In the genomic region with DNA sequence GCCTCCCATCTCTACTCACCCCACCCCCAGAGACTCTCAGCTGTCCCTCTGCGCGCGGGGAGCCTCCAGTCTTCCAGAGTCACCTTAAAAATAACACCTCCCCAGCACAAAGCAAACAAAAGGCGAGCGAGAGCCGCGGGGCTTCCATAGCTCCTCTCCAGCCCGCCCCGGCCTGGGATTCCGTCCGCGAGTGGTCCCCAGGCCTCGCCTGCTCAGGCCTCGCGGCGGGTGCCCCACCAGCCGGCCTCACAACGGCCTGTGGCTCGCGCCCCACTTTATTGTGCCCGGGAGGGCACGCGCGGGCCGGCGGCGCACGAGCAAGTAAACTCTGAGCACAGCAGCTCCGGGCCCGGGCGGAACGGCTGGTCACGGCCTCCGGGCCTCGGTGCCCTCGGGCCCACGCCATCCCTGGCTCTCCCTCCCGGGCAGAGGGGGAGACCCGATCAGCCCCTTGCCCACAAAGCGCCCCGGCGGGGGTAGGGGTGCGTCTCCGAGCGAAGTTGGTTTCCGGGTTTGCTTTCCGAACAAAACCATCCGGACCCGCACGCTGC, we compare ENCODE assay signal across 8 mouse cellular contexts. TPM values are rescaled to one million over a fixed set of nuclear protein-coding genes. Genes with fewer than 3 reads are reported as not detected.
DNase-seq lines count a peak whose midpoint lies in the region; ATAC-seq and TF ChIP-seq lines count a peak whose summit lies in the region.

No protein-coding gene starts in this region.

- H3K9me3 ChIP-seq in hindbrain, embryonic 13.5 days = no peaks in the 10 kb centered on the region
- no peaks in the 10 kb centered on the region for H3K9me3 ChIP-seq in liver, embryonic 11.5 days (ENCODE audit: control insufficient read depth, low read length)

- peak overlapping the region; percentile 95 for H3K4me3 ChIP-seq in layer of hippocampus, adult 2 months
- peak overlapping the region; percentile 97 for H3K4me3 ChIP-seq in hindbrain, embryonic 13.5 days
- peak overlapping the region; percentile 98 for H3K4me3 ChIP-seq in liver, embryonic 11.5 days (ENCODE audit: low read depth, low read length)

- H3K4me1 ChIP-seq in hindbrain, embryonic 13.5 days (replicated peaks) = peaks cover 37% of the 10 kb centered on the region
- peaks cover 32% of the 10 kb centered on the region for H3K4me1 ChIP-seq in liver, embryonic 11.5 days (replicated peaks; ENCODE audit: control insufficient read depth, insufficient read depth, low read length)

- TF ChIP-seq CTCF in layer of hippocampus, adult 2 months (conservative IDR thresholded peaks at IDR 0.05) = no peak

- under 1% methylated on average over 49 of the region's 50 CpGs for WGBS in hindbrain, embryonic 13.5 days
- 0% methylated on average over 43 of the region's 50 CpGs for WGBS in liver, embryonic 11.5 days

- peaks cover 11% of the 10 kb centered on the region for H3K36me3 ChIP-seq in hindbrain, embryonic 13.5 days
- peaks cover 3% of the 10 kb centered on the region; the same call in 1 of the 2 replicates for H3K36me3 ChIP-seq in liver, embryonic 11.5 days (ENCODE audit: control insufficient read depth, insufficient read depth, low read length)

- peak overlapping the region; percentile 99 for H3K9ac ChIP-seq in hindbrain, embryonic 13.5 days
- H3K9ac ChIP-seq in liver, embryonic 11.5 days (ENCODE audit: low read depth, low read length) = peak overlapping the region; percentile 96

- peaks cover 5% of the 10 kb centered on the region; the same call in 1 of the 2 replicates for H3K27me3 ChIP-seq in hindbrain, embryonic 13.5 days
- no peaks in the 10 kb centered on the region for H3K27me3 ChIP-seq in liver, embryonic 11.5 days (replicated peaks; ENCODE audit: control insufficient read depth, insufficient read depth, low read length)

- peak overlapping the region; percentile 91 for H3K4me2 ChIP-seq in hindbrain, embryonic 13.5 days
- H3K4me2 ChIP-seq in liver, embryonic 11.5 days = peak overlapping the region; percentile 90

- no peak for DNase-seq in layer of hippocampus, adult 2 months (ENCODE audit: low spot score in 2 of 2)
- no peak for DNase-seq in layer of hippocampus, adult 9-11 months
- peak; percentile 58 for DNase-seq in Muller cell, postnatal 12 days (ENCODE audit: inconsistent ontology term)
- DNase-seq in embryo, embryonic 11 days = peak; percentile 65
- peak; percentile 64 for DNase-seq in liver, embryonic 11.5 days (ENCODE audit: low spot score)
- DNase-seq in retina, embryonic 14.5 days (ENCODE audit: low spot score) = peak; percentile 54
- DNase-seq in adipocyte (ENCODE audit: low spot score) = no peak

- peak; percentile 43 for ATAC-seq in hindbrain, embryonic 13.5 days (ENCODE audit: low FRiP score)
- ATAC-seq in liver, embryonic 11.5 days (replicated peaks; ENCODE audit: low FRiP score) = peak; percentile 62

- H3K27ac ChIP-seq in layer of hippocampus, adult 2 months = peak overlapping the region; percentile 95
- H3K27ac ChIP-seq in hindbrain, embryonic 13.5 days = peak overlapping the region; percentile 89
- H3K27ac ChIP-seq in liver, embryonic 11.5 days (ENCODE audit: low read depth, low read length) = peak overlapping the region; percentile 84

RNA-seq across cellular contexts. Expression of a gene that starts 1.5 kb away (rescaled TPM):
- 100 to 1,000 TPM; 118 to 122 TPM for total RNA-seq in layer of hippocampus, adult 2 months (2021)
- 369 and 380 TPM in 2 replicates for polyA plus RNA-seq in hindbrain, embryonic 13.5 days (2015; fragmentation: Nextera tagmentation; extraction: Ambion mirVana)
- polyA plus RNA-seq in liver, embryonic 11.5 days (2014; fragmentation: Nextera tagmentation; extraction: Ambion mirVana) = 230 and 233 TPM in 2 replicates

RNA-seq across cellular contexts. Expression of a gene that starts 44.0 kb away (rescaled TPM):
- 1 to 10 TPM; 1.7 to 1.8 TPM for total RNA-seq in layer of hippocampus, adult 2 months (2021)
- 1.1 and 1.5 TPM in 2 replicates for polyA plus RNA-seq in hindbrain, embryonic 13.5 days (2015; fragmentation: Nextera tagmentation; extraction: Ambion mirVana)
- polyA plus RNA-seq in liver, embryonic 11.5 days (2014; fragmentation: Nextera tagmentation; extraction: Ambion mirVana) = 1.9 and 2.2 TPM in 2 replicates

Comparison
In these comparisons a context has a peak if more than half of its experiments do, and no peak if none do; other contexts are left out.
1. DNase-seq: peak in Muller cell, postnatal 12 days (single experiment), embryo, embryonic 11 days (single experiment), liver, embryonic 11.5 days (single experiment) and retina, embryonic 14.5 days (single experiment); none in layer of hippocampus, adult 2 months (0 of 2), layer of hippocampus, adult 9-11 months (single experiment) and adipocyte (single experiment).
2. Peak in every context shown above with its lines, with median percentiles within 50 percentile points of each other: H3K27ac ChIP-seq and H3K4me3 ChIP-seq.